Mouse (Mus musculus) bone marrow macrophage, adult 2 months (primary cell): ENCODE results near the gene Spryd4.

Source experiments
- CTCF ChIP-seq: IDR thresholded peaks from 2 replicates; pipeline ENCODE4 v1.5.1; 2012; ENCODE audit warnings: low read depth, mild to moderate bottlenecking, low read length, moderate library complexity
- POLR2A ChIP-seq: IDR thresholded peaks from 2 replicates; pipeline ENCODE4 v1.6.1; 2012; ENCODE audit warnings: mild to moderate bottlenecking, low read depth, low read length, borderline replicate concordance

DNA sequence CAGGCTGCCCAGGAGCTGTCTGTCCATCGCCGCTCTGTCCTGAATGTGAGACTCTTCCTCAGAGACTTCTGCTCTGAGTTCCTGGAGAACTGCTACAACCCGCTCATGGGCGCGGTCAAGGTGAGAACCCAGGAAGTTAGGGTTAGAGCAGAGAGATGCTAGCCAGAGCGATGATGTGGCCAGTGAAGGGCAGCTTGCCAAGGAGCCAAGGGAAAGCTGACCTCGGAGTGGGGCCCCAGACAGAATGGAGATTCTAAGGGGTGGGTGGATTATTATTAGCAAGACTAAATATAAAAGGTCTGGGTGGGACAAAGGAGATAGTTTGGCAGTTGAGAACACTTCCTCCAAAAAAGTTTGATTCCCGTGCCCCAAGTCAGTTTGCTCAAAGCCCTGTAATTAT, 31.6 kb upstream of the Spryd4 start:
- TF ChIP-seq CTCF: no peak
- no peak for TF ChIP-seq POLR2A
